Mouse (Mus musculus) limb, embryonic 12.5 days (tissue): ENCODE data around the gene Heyl. TPM values are rescaled to one million over a fixed set of nuclear protein-coding genes. Genes with fewer than 3 reads are reported as not detected.
"Not testable (repeated sequence)": the region's sequence is repeated elsewhere in the genome, so short reads cannot be mapped to it uniquely, and the experiment has no call there.

Experiments
- ATAC-seq: fragments of 200-750 bp; cut with Nextera tagmentation; 2 replicates; pipeline ENCODE4 v1.8.0; 2017; ENCODE audit warnings: low read depth, moderate TSS enrichment; ENCODE audit not compliant: insufficient number of reproducible peaks, insufficient read depth, low FRiP score, low TSS enrichment
- H3K27ac ChIP-seq: fragments of 300-500 bp; sonication (generic); 2 replicates; pipeline ENCODE4 v1.5.1; 2016; ENCODE audit warnings: mild to moderate bottlenecking, moderate library complexity
- H3K27me3 ChIP-seq: fragments of 300-500 bp; sonication (generic); 2 replicates; pipeline ENCODE4 v1.6.1; 2016; ENCODE audit warnings: mild to moderate bottlenecking, moderate library complexity
- H3K36me3 ChIP-seq: fragments of 300-500 bp; sonication (generic); 2 replicates; pipeline ENCODE4 v1.6.1; 2016; ENCODE audit warnings: mild to moderate bottlenecking, moderate library complexity
- H3K4me1 ChIP-seq: fragments of 300-500 bp; sonication (generic); replicated peaks from 2 replicates; pipeline ENCODE4 v1.6.1; 2016
- H3K4me2 ChIP-seq: fragments of 300-500 bp; sonication (generic); 2 replicates; pipeline ENCODE4 v1.6.1; 2016; ENCODE audit warnings: mild to moderate bottlenecking, moderate library complexity
- H3K4me3 ChIP-seq: fragments of 300-500 bp; sonication (generic); replicated peaks from 2 replicates; pipeline ENCODE4 v1.5.1; 2016; ENCODE audit warnings: mild to moderate bottlenecking
- H3K9ac ChIP-seq: fragments of 300-500 bp; sonication (generic); replicated peaks from 2 replicates; pipeline ENCODE4 v1.6.1; 2016; ENCODE audit warnings: mild to moderate bottlenecking, moderate library complexity
- H3K9me3 ChIP-seq: fragments of 300-500 bp; sonication (generic); 2 replicates; pipeline ENCODE4 v1.6.1; 2016; ENCODE audit warnings: mild to moderate bottlenecking, moderate library complexity
- WGBS: fragments of 180-500 bp; shearing (Covaris S2); methylation state at CpG from one replicate; pipeline ENCODE4 v1.1.7; 2016; 5-methylcytosine and 5-hydroxymethylcytosine counted together
- polyA plus RNA-seq: library from polyadenylated mRNA; unstranded; fragments of >200 nt; fragmentation: Nextera tagmentation; extraction: Ambion mirVana; gene quantifications from 2 replicates; pipeline ENCODE4 v1.2.1, GENCODE M21; 2016

Gene Heyl
- polyA plus RNA-seq, 1 experiment from 2014 or later = 2.8 TPM

GRCm38 (mm10) chr4:123289038-123289437, 55.7 kb downstream of the Heyl start:
- no peak overlapping the region for H3K4me2 ChIP-seq
- no peak for ATAC-seq
- peaks cover 90% of the 10 kb centered on the region for H3K36me3 ChIP-seq
- no peaks in the 10 kb centered on the region for H3K9me3 ChIP-seq
- no peaks in the 10 kb centered on the region for H3K27me3 ChIP-seq
- H3K4me1 ChIP-seq = peaks cover 22% of the 10 kb centered on the region
- H3K4me3 ChIP-seq = no peak overlapping the region
- H3K27ac ChIP-seq = no peak overlapping the region
- 87% methylated on average over 12 of the region's 12 CpGs for WGBS
- no peak overlapping the region for H3K9ac ChIP-seq

GRCm38 (mm10) chr4:123292390-123292789, 59.0 kb downstream of the Heyl start:
- no peaks in the 10 kb centered on the region for H3K9me3 ChIP-seq
- 82% methylated on average over 3 of the region's 3 CpGs for WGBS
- no peak overlapping the region for H3K4me3 ChIP-seq
- no peak for ATAC-seq
- no peaks in the 10 kb centered on the region for H3K4me1 ChIP-seq
- H3K27ac ChIP-seq = no peak overlapping the region
- H3K9ac ChIP-seq = no peak overlapping the region
- H3K36me3 ChIP-seq = peaks cover 99% of the 10 kb centered on the region
- H3K27me3 ChIP-seq = no peaks in the 10 kb centered on the region
- no peak overlapping the region for H3K4me2 ChIP-seq

- Histone ChIP-seq H3K4me2 (no peak overlapping the region), H3K27ac (no peak overlapping the region), H3K9me3 (no peaks in the 10 kb centered on the region), H3K4me3 (no peak overlapping the region), H3K36me3 (peaks cover 99% of the 10 kb centered on the region), H3K9ac (no peak overlapping the region), H3K4me1 (no peaks in the 10 kb centered on the region), H3K27me3 (no peaks in the 10 kb centered on the region)
- 85% methylated on average over 7 of the region's 7 CpGs for WGBS
- no peak for ATAC-seq
These were observed 59.6 kb downstream of the Heyl start for GRCm38 (mm10) chr4:123292989-123293388.

GRCm38 (mm10) chr4:123293661-123294443, 60.5 kb downstream of the Heyl start:
- no peak overlapping the region for H3K4me3 ChIP-seq
- no peak overlapping the region for H3K9ac ChIP-seq
- ATAC-seq = no peak
- no peaks in the 10 kb centered on the region for H3K4me1 ChIP-seq
- WGBS = 80% methylated on average over 7 of the region's 7 CpGs
- H3K4me2 ChIP-seq = no peak overlapping the region
- peaks cover 97% of the 10 kb centered on the region for H3K36me3 ChIP-seq
- H3K9me3 ChIP-seq = no peaks in the 10 kb centered on the region
- no peak overlapping the region for H3K27ac ChIP-seq
- no peaks in the 10 kb centered on the region for H3K27me3 ChIP-seq

- 90% methylated on average over 15 of the region's 15 CpGs for WGBS
- ATAC-seq, H3K9me3 ChIP-seq: not testable (repeated sequence)
These were observed 61.7 kb downstream of the Heyl start for GRCm38 (mm10) chr4:123295026-123295425.

GRCm38 (mm10) chr4:123295516-123296147, 62.3 kb downstream of the Heyl start:
- H3K9ac ChIP-seq = no peak overlapping the region
- no peak overlapping the region for H3K4me3 ChIP-seq
- WGBS = 85% methylated on average over 21 of the region's 21 CpGs
- no peaks in the 10 kb centered on the region for H3K4me1 ChIP-seq
- no peak overlapping the region for H3K27ac ChIP-seq
- no peaks in the 10 kb centered on the region for H3K27me3 ChIP-seq
- H3K4me2 ChIP-seq = no peak overlapping the region
- peaks cover 98% of the 10 kb centered on the region for H3K36me3 ChIP-seq
- no peak for ATAC-seq
- H3K9me3 ChIP-seq = no peaks in the 10 kb centered on the region

More at GRCm38 (mm10) chr4:123295026-123295425, 61.7 kb downstream of the Heyl start:
- not testable (repeated sequence) for H3K4me1 ChIP-seq, H3K4me2 ChIP-seq, H3K9ac ChIP-seq, H3K27me3 ChIP-seq, H3K4me3 ChIP-seq, H3K27ac ChIP-seq
- peaks cover 97% of the 10 kb centered on the region for H3K36me3 ChIP-seq

GRCm38 (mm10) chr4:123296148-123296534, 62.8 kb downstream of the Heyl start:
- Histone ChIP-seq H3K9ac (no peak overlapping the region), H3K27ac (no peak overlapping the region), H3K4me3 (no peak overlapping the region), H3K9me3 (no peaks in the 10 kb centered on the region), H3K4me1 (no peaks in the 10 kb centered on the region), H3K36me3 (peaks cover 98% of the 10 kb centered on the region), H3K27me3 (no peaks in the 10 kb centered on the region), H3K4me2 (no peak overlapping the region)
- no peak for ATAC-seq
- WGBS = 85% methylated on average over 5 of the region's 5 CpGs

- Histone ChIP-seq H3K4me1 (no peaks in the 10 kb centered on the region), H3K4me2 (no peak overlapping the region), H3K4me3 (no peak overlapping the region), H3K27ac (no peak overlapping the region), H3K27me3 (no peaks in the 10 kb centered on the region), H3K9me3 (no peaks in the 10 kb centered on the region), H3K36me3 (peaks cover 98% of the 10 kb centered on the region), H3K9ac (no peak overlapping the region)
- WGBS = 93% methylated on average over 22 of the region's 22 CpGs
- ATAC-seq = no peak
These were observed 64.0 kb downstream of the Heyl start for GRCm38 (mm10) chr4:123297195-123297960.

- H3K27me3 ChIP-seq = no peaks in the 10 kb centered on the region
- no peak overlapping the region for H3K4me2 ChIP-seq
- H3K4me3 ChIP-seq = no peak overlapping the region
- ATAC-seq = no peak
- 87% methylated on average over 4 of the region's 4 CpGs for WGBS
- no peaks in the 10 kb centered on the region for H3K9me3 ChIP-seq
- H3K9ac ChIP-seq = no peak overlapping the region
- H3K4me1 ChIP-seq = no peaks in the 10 kb centered on the region
- H3K27ac ChIP-seq = no peak overlapping the region
- H3K36me3 ChIP-seq = peaks cover 98% of the 10 kb centered on the region
These were observed 64.9 kb downstream of the Heyl start for GRCm38 (mm10) chr4:123298226-123298625.

GRCm38 (mm10) chr4:123298980-123299670, 65.8 kb downstream of the Heyl start:
- no peak overlapping the region for H3K27ac ChIP-seq
- no peak for ATAC-seq
- no peak overlapping the region for H3K9ac ChIP-seq
- H3K36me3 ChIP-seq = peaks cover 98% of the 10 kb centered on the region
- H3K4me1 ChIP-seq = no peaks in the 10 kb centered on the region
- no peak overlapping the region for H3K4me3 ChIP-seq
- WGBS = 94% methylated on average over 11 of the region's 11 CpGs
- no peaks in the 10 kb centered on the region for H3K27me3 ChIP-seq
- 0 out of 2 replicates have a peak, but pooled peaks cover 7% of the 10 kb centered on the region for H3K9me3 ChIP-seq
- no peak overlapping the region for H3K4me2 ChIP-seq
